Mouse (Mus musculus): ENCODE data around the gene Nrip1. TPM values are rescaled to one million over a fixed set of nuclear protein-coding genes. Genes with fewer than 3 reads are reported as not detected.

Nrip1 gene
- polyA plus RNA-seq, 1 experiment, result 11.3 TPM

DNA sequence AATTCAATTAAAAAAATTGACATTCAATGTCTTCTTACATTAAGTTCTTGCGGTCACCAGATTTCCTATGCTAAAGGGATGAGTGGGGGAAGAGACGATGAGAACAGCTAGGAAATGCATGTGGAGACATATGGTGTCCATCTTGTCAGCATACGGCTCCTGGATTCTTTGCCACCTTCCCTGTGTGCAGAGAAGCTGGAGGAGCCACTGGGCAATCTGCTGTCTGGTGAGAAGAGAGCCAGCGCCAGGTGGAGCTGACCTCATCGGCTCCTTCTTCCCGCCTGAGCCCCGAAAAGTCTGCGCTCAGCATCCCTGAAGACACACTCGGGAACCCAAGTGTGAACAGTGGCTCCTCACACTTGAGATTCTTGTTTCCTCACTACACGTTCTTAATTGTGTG, 121.8 kb downstream of the Nrip1 start:
- peak; percentile 85 to 95 for DNase-seq
- Histone ChIP-seq H3K27me3 (ENCODE audit: control insufficient read depth, insufficient read depth, low read length) (no peaks in the 10 kb centered on the region), H3K4me1 (ENCODE audit: control insufficient read depth, insufficient read depth, low read length) (peaks cover 5% of the 10 kb centered on the region), H3K4me3 (replicated peaks; ENCODE audit: insufficient read depth, low read depth, low read length) (no peak overlapping the region), H3K27ac (ENCODE audit: insufficient read depth, low read length) (no peak overlapping the region)
- TF ChIP-seq CTCF (IDR thresholded peaks at IDR 0.05; ENCODE audit: borderline replicate concordance, insufficient read depth, low read depth, low read length) (no peak; the same call in 1 of the 2 replicates), POLR2A (IDR thresholded peaks at IDR 0.05; ENCODE audit: borderline replicate concordance, insufficient read depth, low read length) (no peak)
- WGBS, result 9% methylated on average over 10 of the region's 10 CpGs

DNA sequence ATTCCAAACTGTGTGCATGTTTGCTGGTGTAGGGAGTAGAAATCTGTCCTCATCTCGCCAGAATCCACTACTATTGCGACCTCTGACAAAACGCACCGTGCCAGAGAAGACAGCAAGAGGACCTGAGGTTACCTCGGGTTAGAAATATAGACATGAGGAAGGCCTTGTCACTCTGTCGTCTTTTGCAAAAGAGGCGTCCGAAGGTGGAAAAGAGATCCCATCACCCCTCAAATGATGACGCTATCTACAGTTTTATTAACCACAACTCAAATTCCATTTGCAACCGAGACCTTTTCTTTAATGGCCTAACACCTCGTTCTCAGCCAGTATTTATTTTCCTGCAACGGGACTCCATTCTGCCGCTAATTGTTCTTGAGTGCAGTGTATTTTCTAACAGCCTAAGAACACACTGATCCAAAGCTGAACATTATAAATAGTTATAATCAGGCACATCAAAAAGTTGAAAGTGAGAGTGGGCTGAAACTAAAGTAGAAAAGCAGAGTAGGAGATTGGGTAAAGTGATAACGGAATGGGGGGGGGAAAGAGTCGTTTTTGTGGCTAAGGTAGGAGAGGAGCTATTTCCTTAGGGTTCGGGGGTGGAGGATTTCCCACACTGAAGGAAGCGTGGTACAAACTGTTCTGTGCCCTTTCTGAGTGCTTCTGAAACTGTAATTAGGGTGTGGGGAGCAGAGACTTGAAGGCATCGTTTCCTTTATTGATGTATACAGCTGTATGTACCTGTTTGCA, 124.1 kb downstream of the Nrip1 start:
- Histone ChIP-seq H3K4me3 (replicated peaks; ENCODE audit: insufficient read depth, low read depth, low read length) (no peak overlapping the region), H3K27ac (ENCODE audit: insufficient read depth, low read length) (no peak overlapping the region), H3K4me1 (ENCODE audit: control insufficient read depth, insufficient read depth, low read length) (peaks cover 5% of the 10 kb centered on the region), H3K27me3 (ENCODE audit: control insufficient read depth, insufficient read depth, low read length) (no peaks in the 10 kb centered on the region)
- 94% methylated on average over 18 of the region's 18 CpGs for WGBS
- DNase-seq, result no peak
- TF ChIP-seq POLR2A (IDR thresholded peaks at IDR 0.05; ENCODE audit: borderline replicate concordance, insufficient read depth, low read length) (no peak), CTCF (IDR thresholded peaks at IDR 0.05; ENCODE audit: borderline replicate concordance, insufficient read depth, low read depth, low read length) (no peak)

- no peak overlapping the region for H3K4me3 ChIP-seq (replicated peaks; ENCODE audit: insufficient read depth, low read depth, low read length)
- TF ChIP-seq POLR2A (IDR thresholded peaks at IDR 0.05; ENCODE audit: borderline replicate concordance, insufficient read depth, low read length) (no peak), CTCF (IDR thresholded peaks at IDR 0.05; ENCODE audit: borderline replicate concordance, insufficient read depth, low read depth, low read length) (peak; percentile 15; the same call in 1 of the 2 replicates)
- DNase-seq, result peak; percentile 67 to 84
- no peaks in the 10 kb centered on the region for H3K27me3 ChIP-seq (ENCODE audit: control insufficient read depth, insufficient read depth, low read length)
- 68% methylated on average over 2 of the region's 2 CpGs for WGBS
- H3K27ac ChIP-seq (ENCODE audit: insufficient read depth, low read length), result no peak overlapping the region
- no peaks in the 10 kb centered on the region; the same call in 1 of the 2 replicates for H3K4me1 ChIP-seq (ENCODE audit: control insufficient read depth, insufficient read depth, low read length)
These were observed 130.8 kb downstream of the Nrip1 start for GRCm38 (mm10) chr16:76242850-76243249.

DNA sequence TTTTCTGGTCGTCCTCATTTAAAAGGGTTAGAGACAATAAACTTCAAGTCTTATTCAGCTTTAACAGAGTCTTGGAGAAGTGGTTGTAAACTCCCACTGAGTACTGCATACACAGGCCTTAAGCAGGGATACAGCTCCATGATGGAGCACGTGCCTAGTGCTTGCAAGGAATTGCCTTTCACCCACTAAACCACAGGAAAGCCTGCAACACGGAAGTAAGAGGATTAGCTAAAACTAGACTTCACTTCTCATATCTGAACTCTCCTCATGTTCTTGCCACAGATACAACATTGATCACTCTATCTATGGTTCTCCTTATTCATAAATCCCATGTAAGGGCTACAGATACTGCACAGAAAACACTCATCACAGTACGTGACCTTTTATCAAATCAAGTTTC, 132.4 kb downstream of the Nrip1 start:
- no peak overlapping the region for H3K4me3 ChIP-seq (replicated peaks; ENCODE audit: insufficient read depth, low read depth, low read length)
- 90% methylated on average over 4 of the region's 4 CpGs for WGBS
- no peaks in the 10 kb centered on the region for H3K27me3 ChIP-seq (ENCODE audit: control insufficient read depth, insufficient read depth, low read length)
- no peak for DNase-seq
- no peaks in the 10 kb centered on the region; the same call in 1 of the 2 replicates for H3K4me1 ChIP-seq (ENCODE audit: control insufficient read depth, insufficient read depth, low read length)
- H3K27ac ChIP-seq (ENCODE audit: insufficient read depth, low read length), result no peak overlapping the region
- TF ChIP-seq POLR2A (IDR thresholded peaks at IDR 0.05; ENCODE audit: borderline replicate concordance, insufficient read depth, low read length) (no peak), CTCF (IDR thresholded peaks at IDR 0.05; ENCODE audit: borderline replicate concordance, insufficient read depth, low read depth, low read length) (no peak)

- Histone ChIP-seq H3K27ac (ENCODE audit: insufficient read depth, low read length) (no peak overlapping the region), H3K4me1 (ENCODE audit: control insufficient read depth, insufficient read depth, low read length) (no peaks in the 10 kb centered on the region; the same call in 1 of the 2 replicates), H3K27me3 (ENCODE audit: control insufficient read depth, insufficient read depth, low read length) (no peaks in the 10 kb centered on the region), H3K4me3 (replicated peaks; ENCODE audit: insufficient read depth, low read depth, low read length) (no peak overlapping the region)
- TF ChIP-seq CTCF (IDR thresholded peaks at IDR 0.05; ENCODE audit: borderline replicate concordance, insufficient read depth, low read depth, low read length), result no peak
- no peak for TF ChIP-seq POLR2A (IDR thresholded peaks at IDR 0.05; ENCODE audit: borderline replicate concordance, insufficient read depth, low read length)
- no peak for DNase-seq
- WGBS, result 83% methylated on average over 8 of the region's 8 CpGs
These were observed 134.3 kb downstream of the Nrip1 start for GRCm38 (mm10) chr16:76239353-76239752.

DNA sequence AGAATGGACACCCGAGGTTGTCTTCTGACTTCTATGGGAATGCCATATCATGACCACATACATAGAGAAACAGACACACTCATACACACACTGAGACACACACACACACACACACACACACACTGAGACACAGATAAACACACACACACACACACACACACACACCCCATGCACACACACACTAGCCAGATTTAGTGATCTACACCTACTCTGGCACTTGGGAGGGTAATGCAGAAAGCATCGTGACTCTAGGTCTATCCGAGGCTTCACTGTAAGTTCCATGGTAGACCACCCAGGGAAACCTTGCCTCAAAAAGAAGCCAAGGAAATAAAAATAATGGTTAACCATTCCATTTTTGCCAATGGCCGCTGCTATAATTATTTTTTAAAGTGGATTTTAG, 134.8 kb downstream of the Nrip1 start:
- H3K27ac ChIP-seq (ENCODE audit: insufficient read depth, low read length), result no peak overlapping the region
- DNase-seq, result no peak
- TF ChIP-seq POLR2A (IDR thresholded peaks at IDR 0.05; ENCODE audit: borderline replicate concordance, insufficient read depth, low read length), result no peak
- TF ChIP-seq CTCF (IDR thresholded peaks at IDR 0.05; ENCODE audit: borderline replicate concordance, insufficient read depth, low read depth, low read length), result no peak
- 97% methylated on average over 4 of the region's 4 CpGs for WGBS
- no peaks in the 10 kb centered on the region; the same call in 1 of the 2 replicates for H3K4me1 ChIP-seq (ENCODE audit: control insufficient read depth, insufficient read depth, low read length)
- H3K4me3 ChIP-seq (replicated peaks; ENCODE audit: insufficient read depth, low read depth, low read length), result no peak overlapping the region
- H3K27me3 ChIP-seq (ENCODE audit: control insufficient read depth, insufficient read depth, low read length), result no peaks in the 10 kb centered on the region
